Mouse (Mus musculus): ENCODE results near the gene Ankrd44.

The Ankrd44 gene

DNA sequence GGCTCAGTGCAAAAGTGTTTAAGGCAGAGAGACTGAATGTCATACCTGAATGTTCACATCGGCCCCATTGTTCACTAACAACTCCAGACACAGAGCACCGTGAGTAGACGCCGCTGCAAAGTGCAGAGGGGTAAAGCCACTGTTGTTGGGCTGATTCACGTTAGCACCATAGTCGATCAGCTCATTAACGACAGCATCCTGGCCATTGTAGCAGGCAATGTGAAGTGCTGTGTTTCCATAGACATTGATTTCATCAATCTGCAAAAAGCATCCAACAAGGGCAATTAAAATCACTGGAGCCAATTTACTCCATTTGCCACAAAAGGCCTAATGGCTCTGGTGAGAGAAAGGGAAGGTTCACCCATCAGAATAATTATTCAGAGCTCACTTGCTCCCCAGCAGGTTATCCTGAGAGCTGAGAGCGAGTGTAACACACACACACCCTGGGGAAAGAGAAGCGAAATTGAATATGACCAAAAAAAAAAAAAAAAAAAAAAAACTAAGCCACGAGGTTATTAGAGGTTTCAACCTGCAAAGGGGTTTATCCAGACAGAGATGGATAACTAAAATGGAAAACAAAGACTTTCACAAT lies 163.9 kb downstream of the Ankrd44 start:
- no peak for DNase-seq (ENCODE audit: low read depth, low spot score)

DNA sequence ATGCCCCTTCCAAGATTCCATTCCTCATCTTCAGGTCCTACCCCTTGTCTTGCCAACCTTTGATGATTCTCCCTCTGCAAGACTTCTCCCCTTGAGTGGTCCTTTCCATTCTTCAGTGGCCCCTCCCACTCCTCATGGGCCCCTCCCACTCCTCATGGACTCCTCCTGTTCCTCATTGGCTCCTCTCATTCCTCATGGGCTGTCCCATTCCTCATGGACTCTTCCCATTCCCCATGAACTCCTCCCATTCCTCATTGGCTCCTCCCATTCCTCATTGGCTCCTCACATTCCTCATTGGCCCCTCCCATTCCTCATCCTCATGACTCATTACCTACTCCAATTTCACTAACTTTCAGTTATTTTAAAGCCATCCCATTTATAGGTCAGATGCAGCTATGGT lies 166.3 kb downstream of the Ankrd44 start:
- no peak for DNase-seq (ENCODE audit: low read depth, low spot score)

DNA sequence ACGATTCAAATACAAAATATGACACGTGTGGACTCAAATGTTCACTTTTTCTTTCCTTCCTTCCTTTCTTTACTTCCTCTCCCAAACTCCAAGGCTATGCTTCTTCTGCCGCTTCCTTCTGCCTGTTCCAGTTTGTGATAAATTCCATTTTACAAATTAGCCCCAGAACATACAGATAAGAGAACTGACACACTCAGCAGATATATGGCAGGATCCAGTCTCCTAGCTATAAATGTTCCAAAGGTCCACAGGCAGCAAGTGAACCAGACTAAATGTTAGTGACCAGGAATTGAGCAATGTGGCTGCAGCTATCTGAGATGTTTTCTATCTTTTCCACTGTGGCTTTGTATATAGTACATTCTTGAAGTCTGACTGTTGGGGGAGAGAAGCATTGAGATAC lies 168.9 kb downstream of the Ankrd44 start:
- DNase-seq (ENCODE audit: low read depth, low spot score) = no peak

DNA sequence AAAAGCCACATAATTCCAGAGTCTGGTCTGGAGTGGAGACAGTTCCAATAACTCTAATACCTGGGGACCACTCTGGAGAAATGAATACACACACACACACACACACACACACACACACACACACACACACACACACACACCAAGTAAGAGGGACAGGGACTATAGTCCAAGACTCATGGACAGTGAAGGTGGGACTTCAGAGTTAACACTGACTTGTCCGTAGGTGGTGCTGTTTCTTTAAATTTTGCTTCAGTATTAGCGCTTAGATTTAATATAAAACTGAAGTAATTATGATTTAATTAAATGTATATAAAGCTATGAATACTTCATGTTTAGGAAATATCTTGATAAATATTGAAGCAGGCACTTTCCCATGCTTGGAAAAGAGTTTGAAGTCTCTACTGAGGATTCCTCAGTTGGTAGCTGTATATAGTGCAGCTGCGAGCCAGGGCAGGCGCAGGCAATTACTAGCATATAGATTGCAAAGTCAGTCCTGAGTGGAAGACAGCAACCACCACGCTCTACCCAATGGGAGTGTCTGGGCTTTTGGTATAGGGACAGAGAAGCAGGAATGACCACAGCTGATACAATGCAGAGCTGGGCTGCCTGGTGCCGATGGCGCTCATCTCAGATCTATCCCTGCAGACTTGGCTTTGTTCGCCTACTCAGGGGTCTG lies 170.4 kb downstream of the Ankrd44 start:
- no peak for DNase-seq (ENCODE audit: low read depth, low spot score)

DNA sequence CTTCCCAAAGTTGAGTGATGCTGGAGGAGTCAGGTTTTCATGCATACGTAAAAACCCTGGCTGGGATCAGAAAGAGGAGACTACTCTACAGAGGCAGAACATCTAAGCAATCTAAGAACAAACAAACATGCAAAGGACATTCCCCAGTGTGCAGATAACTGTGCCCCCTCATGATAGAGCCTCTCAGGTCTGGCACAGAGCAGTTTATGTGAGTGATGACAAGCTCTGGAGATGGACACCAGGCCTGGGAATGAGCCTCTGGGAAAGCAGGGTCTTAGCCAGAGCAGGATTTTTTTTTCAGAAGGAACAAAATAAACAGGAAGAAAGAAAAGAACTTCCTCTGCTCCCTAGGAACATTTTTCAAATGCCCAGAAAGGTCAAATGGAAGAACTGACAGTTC lies 176.2 kb downstream of the Ankrd44 start:
- no peak for DNase-seq (ENCODE audit: low read depth, low spot score)

DNA sequence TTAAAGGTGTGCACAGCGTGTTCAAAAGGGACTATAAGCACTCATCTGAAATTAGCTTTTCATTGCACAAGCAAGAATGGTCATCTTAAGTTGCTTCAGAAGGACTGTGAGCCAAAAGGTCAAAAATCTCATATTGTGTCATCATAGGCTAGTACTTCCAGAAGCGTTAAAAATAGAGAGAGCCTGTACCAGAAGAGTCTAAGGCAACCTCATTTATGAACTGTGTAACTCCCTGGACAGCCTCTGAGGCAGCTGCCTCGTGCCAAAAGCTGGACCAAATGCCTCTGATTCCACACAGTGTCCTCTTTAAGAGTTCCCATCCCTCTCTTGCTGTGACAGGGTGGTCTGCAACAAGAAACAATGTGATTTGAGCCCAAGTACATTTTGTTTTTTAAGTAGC lies 176.7 kb downstream of the Ankrd44 start:
- no peak for DNase-seq (ENCODE audit: low read depth, low spot score)

DNA sequence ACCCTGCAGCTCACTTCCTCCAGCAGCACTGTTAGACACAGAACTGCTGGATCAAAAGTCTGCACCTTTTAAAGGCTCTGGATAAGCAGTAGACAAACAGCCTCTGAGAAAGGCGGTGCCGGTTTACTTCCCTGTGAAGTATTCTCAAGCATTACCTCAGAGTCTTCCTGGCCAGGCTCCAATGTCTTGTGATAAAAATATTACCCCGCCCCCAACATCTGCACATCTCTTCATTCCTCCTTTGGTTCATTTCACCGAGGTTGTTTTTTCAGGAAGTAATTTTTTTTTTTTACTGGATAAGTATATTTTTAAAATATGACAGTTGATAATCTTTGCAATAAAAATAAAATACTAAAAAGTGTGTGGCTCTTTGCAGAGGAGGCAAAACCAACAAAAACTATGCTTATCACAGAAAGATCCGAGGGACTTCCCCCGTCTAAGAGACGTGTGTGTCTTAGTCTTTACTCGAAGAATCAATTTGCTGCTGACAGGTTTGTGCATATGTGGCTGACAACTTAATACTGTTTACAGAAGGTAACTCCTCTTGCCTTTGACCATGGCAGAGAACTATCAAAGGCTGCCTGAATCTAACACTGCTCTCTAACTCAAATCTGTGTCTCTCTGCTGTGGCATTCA lies 178.3 kb downstream of the Ankrd44 start:
- no peak for DNase-seq (ENCODE audit: low read depth, low spot score)

DNA sequence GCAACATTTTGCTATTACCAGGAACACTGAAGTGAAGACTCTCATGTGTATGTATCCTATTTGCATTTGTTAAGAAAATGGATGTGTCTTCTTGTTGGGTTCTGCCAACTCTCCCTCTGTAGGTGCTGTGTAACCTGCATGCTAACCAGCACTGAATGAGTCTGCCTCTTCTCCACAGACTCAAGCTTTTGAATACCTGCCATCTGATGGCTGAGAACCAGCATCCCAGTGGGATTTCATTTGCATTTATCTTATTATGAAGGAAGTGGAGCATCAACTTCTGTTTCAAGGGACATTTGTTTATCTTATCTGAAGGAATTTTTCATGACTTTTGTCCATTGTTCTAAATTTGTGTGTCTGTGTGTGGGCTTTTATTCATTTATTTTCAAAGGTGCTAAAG lies 180.5 kb downstream of the Ankrd44 start:
- DNase-seq (ENCODE audit: low read depth, low spot score) = no peak

DNA sequence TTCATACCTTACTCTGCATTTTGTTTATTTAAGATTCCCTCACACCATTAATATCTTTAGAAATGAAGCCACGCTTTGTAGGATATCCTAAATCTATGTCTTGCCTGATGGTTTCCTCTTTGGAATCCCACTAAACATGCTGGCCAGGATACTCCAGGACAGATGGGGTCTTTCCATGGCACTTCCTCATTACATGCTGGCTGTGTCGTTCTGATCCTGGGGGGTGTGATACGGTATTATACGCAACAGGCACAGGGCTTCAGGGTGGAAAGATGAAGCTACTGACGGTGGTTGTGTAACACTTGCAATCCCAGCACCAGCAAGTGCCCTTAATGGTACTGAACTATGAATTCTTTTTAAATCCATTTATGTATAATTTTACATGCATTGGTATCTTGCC lies 182.0 kb downstream of the Ankrd44 start:
- no peak for DNase-seq (ENCODE audit: low read depth, low spot score)

DNA sequence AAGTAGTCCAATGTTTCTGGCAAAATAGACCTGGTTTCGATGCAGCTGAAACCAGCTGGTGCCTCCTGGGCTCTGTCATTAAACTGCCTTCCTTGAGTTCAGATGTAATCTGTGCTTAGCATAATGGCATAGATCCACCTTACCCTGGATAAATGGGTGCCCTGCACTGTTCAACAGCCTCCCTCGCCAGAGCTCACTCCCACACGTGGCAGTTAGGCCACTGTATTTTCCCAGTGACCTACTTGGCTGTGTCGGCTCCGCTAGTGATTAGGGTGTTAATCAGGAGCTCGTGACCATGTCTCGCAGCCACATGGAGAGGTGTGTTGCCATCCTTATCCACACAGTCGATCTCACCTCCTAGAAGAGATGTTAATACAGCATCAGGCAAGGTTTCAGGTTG lies 183.1 kb downstream of the Ankrd44 start:
- no peak for DNase-seq (ENCODE audit: low read depth, low spot score)

DNA sequence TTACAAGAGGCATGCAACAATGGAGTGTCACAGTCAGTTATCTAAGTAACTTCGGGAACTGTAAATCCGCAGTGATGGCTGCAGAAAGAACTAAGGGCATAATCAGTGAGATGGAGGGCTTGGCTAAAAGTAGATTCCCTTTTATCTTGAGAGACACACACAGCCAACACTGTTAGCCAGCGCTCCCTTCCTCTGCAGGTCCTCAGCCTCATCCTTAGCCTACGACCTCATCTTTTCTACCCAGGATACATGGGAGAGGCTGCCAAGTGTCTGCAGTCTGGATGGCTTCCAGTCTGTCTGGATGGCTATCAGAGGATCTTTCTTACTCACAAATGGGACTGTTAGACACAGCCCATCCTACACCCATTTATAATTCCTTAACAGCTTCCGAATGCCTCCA lies 185.3 kb downstream of the Ankrd44 start:
- no peak for DNase-seq (ENCODE audit: low read depth, low spot score)

DNA sequence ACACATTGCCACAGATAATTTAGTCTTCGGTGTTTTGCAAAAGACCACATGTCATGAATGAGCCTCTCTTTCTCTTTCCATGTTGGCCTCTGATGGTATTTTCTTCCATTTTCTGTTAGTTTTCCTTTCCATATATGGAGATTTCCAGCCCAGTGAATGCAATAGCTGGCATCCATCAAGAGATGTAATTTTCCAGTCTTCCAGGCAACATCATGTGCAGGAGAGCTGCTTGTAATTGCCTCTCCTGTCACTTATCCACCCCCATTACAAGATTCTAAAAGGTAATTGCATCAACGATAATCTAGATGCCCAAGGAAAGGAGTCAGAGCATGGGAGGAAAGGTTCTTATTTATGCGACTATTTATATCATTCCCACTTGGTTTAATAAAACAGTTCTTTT lies 188.7 kb downstream of the Ankrd44 start:
- DNase-seq (ENCODE audit: low read depth, low spot score) = no peak

DNA sequence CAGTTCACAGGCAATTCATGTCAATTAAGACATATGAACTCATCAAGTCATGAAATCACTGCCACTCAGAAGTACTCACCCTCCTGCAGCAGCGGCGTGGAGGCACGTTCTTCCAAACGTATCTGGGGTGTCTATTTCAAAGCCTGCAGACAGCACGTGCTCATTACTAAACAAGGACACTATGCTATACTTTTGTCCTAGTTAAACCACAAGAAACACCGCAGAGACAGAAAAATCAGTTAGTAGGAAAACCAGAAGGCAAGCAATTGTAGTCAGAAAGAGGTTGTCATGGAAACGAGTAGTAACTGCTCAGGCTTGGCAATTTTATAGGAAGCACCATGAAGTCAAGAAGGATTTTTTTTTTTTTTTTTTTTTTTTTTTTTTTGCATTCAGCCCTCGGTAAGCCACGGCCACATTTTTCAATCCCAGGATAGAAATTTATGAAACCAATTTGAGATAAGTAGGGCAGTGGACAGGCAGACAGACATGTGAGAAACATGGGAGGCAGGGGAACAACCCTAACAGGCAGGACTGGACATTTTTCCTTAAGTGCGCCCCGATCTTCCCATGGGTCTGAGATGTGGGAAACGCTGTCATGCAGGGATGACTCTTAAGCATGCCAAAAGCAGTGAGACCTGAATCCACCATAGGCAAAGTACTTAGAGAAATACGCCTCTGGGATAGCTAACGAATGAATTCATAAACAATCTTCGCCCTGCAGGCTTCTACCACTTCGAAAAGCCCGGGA lies 191.1 kb downstream of the Ankrd44 start:
- peak; percentile 4 for DNase-seq (ENCODE audit: low read depth, low spot score)

DNA sequence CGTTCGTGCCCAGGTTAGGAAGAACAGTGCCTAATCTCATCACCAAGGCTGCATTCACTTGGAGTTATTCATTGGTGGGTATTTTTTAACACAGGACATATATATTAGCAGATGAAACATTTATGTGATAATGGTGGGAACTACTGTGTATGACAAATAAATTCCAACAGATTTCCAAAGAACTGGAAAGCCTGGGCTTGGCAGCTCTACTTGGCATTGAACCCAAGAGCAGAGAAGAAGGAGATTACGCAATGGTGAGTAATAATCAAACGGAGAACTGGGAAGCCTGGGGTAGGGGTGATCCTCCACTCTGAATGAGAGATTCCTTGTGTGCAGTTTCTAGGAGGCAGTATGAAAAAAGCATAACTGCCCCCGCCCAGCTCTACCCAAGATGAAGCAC lies 196.9 kb downstream of the Ankrd44 start:
- DNase-seq (ENCODE audit: low read depth, low spot score) = no peak

DNA sequence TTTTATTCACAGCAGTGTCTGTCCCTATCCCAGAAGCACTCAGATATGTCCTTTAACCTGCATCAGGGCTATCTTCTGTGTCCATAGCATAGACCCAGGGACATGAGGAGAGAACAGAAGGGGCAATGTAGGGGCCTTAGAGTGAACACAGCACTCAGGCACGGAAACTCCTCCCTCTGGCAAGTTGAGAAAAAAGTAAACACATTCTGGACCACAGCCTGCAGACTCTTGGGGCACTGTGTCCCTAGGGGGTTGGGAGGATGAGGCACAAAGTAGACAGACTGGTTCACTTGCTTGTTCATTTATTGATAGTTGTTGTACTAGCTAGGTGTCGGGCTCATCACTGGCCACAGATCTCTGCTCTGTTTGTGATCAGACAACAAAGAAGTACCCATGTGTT lies 199.6 kb downstream of the Ankrd44 start:
- DNase-seq (ENCODE audit: low read depth, low spot score) = no peak

DNA sequence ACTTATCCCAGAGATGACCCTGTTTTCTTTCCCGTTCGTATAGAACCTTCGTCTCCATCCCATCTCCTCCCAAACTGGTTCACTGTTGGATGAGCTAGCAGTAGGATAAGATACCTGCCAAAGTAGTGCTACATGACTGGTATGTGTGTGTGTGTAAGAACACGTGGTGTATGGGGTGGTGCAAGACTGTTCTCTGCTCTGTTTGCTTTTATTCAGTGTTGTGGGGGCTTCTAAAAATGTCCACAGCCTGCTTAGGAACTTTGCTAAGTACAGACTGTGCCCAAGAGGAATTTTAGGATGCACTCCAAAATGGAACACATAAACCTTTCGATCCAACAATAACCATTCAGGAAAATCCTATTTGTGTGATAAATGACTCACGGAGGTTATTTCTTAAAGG lies 209.3 kb downstream of the Ankrd44 start:
- DNase-seq (ENCODE audit: low read depth, low spot score) = no peak

DNA sequence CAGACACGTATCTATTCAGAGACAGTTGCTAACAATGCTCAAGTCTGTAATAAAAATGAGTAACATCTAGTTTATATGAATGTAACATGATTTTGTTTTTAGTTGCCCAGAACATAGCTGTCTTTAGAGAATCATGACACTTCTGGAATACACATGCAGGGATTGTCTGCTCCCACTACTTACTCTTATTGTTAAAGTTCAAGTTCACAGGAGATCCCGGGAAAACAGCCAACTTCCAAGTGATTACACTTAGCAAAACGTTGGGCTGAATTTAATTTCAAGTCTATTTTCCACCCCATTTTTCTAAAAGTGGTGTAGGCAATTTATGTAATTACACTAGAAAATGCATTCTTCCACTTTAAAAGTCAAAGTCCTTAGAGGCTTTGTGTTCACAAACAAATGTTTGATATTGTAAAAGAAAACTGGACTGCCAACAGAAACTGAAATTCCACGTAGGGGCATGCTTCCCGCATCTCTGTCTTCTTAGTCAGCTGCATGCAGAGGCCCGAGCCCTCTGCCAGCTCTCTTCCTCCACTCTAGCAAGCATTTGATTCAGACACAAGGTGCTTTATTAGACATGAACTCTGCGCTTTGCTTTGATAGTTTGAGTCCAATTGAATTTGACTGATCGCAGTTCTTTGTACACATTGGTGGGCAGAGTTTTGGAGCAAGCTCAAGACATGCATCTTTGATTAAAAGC lies 211.0 kb downstream of the Ankrd44 start:
- DNase-seq (ENCODE audit: low read depth, low spot score) = no peak

DNA sequence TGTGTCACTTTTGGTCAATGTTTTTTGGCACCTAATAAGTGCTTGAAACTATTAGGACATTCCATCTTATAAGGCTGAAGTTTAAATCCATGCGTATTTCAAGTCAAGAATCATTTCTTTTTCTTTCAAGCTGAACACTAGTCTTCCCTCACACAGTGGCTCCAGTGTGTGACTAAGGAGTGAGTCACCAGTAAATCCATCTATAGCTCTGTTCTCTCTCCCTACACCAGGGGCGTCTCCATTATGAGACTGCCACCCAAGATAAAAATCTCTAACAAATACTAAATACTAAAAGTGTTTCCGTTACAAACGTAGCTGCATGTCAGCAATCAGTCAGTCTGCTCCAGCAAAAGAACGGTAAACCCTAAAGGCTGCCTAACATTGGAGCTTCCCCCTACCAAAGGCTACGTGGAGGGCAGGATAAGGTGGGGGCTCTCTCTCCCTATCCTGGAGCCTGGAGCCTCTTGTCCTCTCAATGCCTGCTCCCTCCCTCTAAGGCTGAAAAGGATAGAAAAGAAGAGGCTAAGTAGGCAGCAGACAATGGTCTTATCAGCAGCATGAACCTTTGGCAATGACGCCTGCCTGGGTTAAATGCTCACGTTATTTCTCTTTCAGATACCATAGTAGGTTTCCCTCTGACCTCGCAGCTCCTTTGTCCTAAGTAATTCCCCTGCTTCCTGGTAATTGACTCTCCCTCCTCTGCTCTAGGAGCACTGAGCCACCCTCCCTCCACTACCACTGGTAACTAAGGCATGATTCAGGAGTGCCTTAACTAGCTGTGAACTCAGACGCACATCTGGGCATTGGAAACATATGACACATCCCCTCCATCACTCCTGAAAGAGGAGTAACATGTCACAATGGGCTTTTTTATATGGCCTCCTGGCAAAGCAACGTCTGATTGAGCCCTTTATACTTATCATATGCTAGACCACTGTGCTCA lies 212.7 kb downstream of the Ankrd44 start:
- no peak for DNase-seq (ENCODE audit: low read depth, low spot score)

DNA sequence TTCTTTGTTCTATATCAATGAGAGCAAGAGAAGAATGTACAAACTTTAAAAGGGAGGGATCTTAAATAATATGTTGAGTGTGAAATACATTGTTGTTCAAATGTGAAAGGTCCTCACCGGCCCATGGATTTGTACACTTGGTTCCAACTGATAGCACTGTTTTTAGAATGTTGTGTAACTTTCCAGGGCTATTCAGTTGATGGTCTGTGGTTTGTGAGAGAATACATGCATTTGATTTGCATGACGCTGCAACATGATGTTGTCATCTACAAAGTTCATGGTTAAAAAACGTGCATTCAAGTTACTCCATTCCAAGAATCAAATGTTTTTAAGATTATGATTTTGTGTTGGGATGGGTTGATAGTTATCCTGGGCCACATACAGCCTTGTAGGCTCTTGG lies 214.6 kb downstream of the Ankrd44 start:
- no peak for DNase-seq (ENCODE audit: low read depth, low spot score)

DNA sequence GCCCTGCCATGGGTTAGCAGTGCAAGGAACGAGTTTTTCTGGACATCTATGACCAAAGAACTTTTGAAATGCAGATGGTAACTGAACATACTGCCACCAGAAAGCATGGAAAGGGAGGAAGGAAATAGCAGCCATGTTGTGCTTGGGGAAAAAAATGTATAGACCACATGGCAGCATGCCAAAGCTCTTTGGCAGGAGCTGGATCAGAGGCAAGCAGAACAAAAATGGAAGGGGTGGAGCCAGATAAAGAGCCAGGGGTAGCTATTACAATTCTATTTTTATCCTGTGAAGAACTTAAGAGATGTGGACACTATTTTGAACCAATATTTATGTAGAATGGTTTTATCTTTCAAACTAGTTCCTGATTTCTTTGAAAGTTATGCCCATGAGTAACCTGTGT lies 215.6 kb downstream of the Ankrd44 start:
- DNase-seq (ENCODE audit: low read depth, low spot score) = no peak
